Mouse (Mus musculus) spleen, adult 12 weeks (tissue): ENCODE measurements at regions not wholly inside any gene's neighbourhood (a gene's known extent, or its start where the extent isn't known, plus 50 kb on each side); places are given as distances from the start of the nearest gene placed in this dataset.

Experiments
- DNase-seq: peaks from one replicate; pipeline ENCODE4 v3.0.0; 2022; ENCODE audit warnings: low spot score

DNA sequence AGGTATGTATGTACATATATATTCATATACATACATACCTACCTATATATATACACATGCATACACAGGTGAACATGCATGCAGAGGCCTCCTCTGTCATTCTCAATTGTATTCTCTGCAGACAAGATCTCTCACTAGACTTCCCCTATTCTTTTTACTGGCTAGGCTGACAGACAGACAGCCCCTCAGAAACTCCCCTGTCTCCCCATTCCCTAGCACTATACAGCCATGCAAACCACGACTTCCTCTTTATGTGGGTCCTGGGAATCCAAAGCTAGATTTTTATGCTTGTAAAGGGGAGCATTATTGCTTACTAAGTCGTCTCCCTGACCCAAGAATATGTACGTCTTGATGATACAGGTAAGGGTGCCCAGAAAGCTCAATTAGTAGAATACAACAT is 86.9 kb downstream of the Fam124b start:
- DNase-seq: no peak

DNA sequence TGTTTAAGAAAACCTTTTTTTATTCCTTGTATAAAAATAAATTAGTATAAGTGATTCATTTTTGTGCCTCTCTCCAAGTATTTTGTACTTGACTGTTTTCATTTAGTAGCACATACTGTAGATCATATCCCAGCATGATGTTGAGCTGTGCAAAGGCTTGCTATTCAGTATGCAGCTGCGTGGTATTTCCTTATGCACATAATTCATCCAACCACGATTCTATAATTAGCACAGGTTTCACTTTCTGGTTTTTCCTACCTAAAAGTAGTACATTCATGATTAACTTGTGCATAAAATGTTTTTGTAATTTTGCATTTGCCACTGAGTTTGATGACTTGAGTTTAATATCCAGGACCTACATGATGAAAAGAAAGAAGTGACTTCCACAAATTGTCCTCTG is 94.3 kb downstream of the Fam124b start:
- DNase-seq: no peak

DNA sequence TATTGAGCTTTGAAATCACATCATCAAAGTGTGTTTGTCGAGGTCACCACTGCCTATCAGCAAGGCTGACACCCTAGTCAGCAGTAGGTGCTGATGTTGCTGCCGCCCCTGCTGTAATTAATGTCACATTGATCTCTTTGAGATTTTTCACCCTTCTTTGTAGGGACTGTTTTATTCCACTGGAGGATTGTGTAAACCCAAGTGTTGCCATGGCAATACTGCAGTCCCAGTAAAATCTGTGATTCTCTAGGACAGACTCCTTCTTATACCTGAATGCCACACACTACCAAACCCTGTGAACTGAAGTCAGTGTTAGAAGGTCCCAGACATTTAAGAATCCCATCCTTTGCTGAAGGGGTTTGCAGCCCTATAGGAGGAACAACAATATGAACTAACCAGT is 102.4 kb downstream of the Fam124b start:
- DNase-seq: no peak

DNA sequence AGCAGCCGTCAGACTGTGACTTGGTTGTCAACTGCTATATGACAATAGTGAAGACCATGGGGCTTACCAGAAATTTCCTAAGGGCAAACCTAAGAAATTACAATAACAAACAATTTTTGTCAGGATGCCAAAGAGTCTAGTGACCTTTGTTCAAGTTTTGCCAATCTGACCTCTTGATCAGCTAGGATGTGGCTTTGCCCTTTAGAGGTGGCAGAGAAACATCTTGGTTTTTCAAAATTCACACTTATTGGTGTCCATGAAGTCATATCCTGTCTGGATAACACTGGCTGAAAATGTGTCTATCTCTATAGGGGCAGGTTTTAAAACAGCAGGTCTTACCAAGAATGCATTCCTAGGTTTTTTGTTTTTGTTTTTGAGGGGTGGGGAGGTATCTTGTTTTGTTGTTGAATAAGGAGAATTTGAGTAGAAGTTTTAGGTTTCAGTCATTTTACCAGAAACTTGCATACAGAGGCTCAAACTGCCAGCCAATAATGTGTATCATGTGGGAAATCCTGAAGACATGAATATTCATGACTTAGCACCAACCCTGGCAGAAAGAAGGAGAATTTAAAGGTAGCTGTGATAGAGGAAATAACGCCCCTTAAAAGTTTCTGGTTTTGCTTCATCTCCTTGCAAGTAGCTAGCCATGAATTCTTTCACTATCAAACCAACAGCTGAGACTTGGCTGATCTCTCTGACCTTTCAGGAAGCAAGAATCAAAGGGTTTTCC is 110.4 kb downstream of the Fam124b start:
- no peak for DNase-seq

DNA sequence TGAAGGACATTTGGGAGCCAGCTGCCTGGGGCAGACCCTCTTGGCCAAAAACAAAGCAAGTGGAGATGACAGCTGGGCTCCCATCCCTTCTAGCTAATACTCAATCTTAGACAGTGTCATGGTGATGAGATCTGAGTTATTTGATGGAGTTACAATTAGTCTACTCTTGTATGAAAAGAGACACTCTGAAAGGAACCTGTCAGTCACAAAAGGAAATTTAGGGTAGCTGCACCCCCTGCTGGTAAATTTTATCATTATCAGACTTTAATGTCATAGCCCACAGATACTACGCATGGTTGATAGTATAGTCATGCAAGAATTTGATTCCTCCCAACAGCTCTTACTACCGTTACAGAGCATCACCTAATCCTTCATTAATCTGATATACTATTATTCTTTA is 112.0 kb downstream of the Fam124b start:
- DNase-seq: no peak

DNA sequence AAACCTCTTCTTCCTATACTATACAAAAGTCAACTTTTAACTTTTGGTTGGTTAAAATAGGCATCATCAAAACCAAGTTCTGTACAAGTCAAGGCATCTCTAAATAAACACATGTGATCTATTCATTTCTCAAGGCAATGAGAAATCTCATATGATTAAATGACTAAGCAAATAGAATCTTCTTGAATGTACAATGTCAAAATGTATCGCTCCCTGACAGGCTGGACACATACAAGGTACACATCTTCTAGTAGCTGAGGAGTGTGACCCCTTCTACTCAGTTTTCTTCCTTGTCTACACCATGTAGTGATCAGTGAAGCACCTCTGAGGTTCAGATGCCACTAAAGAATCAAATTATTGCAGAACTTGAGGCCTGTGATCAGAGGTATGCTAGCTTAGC is 120.0 kb downstream of the Fam124b start:
- no peak for DNase-seq

DNA sequence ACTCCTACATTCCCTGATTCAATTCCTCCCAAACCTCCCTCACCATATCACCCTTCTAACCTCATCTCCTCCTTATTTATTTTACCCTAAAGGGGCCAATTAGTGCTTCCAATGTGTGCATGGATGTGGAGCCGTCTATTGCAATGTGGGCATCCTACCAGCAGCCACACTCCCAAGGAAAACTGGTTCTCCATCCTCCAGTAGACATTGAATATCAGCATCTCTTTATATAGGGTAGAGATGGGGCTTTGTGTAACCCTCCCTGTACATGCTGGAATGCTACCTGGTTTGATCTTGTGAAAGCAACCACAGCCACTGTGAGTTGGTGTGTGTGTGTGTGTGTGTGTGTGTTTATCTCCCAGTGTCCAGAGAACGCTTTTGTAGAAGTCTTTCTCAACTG is 126.5 kb downstream of the Fam124b start:
- no peak for DNase-seq

DNA sequence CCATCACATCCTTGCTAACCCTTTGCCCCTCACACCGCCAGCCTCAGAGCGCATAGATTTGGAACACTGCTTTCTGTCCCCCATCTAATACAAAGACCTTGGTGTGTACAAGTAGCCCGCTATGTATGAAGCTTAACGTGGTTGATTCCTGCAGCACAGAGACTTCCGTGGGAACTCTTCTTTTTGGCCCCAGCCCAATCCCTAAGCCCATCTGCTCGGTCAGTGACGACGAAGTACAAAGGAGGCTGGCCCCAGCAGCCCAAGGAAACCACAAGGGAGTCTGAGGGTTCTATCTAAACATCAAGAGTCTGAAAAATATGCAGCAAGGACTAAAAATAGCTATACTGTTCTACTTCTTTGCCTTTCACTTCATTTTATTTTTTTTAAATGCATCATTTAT is 126.9 kb downstream of the Fam124b start:
- DNase-seq: no peak

DNA sequence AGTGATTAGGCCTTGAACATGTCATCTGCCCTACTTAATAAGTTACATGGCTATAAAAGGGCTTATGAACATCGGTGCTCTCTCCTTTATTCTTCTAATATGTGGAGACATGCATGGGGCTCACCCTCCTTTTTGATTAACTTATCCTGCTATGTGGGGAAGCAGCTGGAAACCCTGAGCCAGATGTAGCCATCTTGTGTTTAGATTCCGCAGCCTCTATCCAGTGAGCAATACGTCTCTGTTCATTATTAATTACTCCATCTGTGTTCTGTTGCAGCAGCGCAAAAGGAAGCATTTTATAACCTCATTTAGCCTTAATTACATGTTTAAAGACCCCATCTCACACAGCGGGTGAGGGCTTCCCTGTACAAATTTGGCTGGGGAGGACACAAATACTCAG is 129.6 kb downstream of the Fam124b start:
- DNase-seq: no peak

DNA sequence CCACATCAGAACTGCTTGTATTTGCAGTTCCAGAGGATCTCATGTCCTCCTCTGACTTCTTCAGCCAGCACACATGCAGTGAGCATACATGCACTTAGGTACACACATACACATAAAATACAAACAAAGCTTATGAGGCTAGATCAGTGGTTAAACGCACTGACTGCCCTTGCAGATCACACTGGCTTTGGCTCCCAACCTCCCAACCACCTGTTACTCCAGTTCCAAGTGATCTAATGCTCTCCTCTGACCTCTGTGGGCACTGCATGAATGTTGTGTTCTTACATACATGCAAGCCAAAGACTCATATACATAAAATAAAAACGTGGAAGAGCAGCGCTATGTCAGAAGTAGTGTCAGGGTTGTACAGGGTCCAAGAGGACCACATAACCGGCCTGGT is 141.9 kb downstream of the Fam124b start:
- DNase-seq: no peak

DNA sequence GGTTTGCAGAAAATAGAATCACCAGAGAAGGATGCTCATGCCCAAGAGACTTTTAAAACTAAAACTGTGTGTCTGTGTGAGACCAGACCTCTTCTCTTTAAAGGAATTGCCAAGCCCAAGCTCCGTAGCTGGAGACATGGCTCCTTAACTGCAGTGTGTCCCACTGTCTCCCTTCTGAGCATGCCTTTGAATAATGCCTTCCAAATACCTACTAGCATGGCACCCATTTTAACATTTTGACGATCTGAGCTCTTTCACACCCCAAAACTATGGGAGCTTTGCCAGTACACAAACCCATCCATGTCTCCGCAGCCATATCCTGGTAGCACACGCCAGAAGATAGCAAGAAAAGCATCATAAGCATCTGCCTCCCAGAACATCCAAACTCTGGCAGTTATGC is 143.9 kb downstream of the Fam124b start:
- DNase-seq: no peak

DNA sequence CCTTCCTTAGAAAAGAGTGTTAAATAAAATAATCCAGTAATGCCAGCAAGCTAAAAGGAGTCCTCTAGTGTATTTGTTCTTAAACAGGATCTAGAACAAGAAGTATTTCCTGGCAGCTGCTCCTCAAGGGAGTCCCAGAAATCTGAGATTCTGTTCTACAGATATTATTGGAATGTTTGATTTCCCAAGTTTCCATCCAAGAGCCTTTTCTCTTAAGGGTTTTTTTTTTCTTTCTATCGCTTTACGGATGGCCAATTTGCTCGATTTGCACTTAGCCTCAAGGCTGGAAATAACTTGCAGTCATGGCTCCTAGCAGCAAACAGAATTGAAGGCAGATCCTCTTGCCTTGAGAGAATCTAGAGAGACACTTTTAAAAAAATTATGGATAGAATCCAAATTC is 144.3 kb downstream of the Fam124b start:
- DNase-seq: no peak

DNA sequence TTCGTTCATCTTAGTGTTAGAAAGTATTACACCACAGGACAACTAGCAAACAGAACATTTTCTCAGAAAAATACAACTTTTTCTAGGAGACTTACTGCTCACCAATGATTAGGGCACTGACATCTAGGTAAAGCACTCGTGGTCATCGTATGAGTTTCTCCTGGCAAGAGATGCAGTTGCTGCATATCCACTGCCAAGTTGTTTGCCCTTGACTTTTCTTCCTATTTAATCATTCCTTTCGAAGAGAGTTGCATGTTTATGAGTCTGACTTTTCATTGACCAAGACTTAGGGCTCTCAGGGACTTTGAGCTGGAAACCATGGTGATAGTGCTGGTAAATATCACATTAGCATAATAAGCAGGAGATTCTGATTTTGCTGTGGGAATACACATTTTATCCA is 149.1 kb downstream of the Fam124b start:
- no peak for DNase-seq

DNA sequence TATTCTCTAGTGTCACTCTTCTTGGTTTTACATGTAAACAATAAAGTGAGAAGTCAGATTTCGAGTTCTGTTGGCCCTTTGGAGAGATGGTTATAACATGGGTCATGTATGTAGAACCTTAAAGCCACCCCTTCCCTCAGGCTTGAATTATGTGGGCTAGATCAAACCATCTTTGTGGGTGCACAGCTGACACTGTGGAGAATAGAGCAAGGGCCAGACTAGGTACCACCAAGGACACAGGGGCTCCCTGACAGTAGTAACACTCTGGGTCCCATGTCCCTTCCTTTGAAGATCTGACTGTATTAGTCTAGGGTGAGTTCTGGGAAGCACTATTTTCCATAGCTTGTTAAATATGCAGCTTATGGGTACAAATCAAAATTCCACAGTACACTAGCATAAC is 156.2 kb downstream of the Fam124b start:
- DNase-seq: no peak

DNA sequence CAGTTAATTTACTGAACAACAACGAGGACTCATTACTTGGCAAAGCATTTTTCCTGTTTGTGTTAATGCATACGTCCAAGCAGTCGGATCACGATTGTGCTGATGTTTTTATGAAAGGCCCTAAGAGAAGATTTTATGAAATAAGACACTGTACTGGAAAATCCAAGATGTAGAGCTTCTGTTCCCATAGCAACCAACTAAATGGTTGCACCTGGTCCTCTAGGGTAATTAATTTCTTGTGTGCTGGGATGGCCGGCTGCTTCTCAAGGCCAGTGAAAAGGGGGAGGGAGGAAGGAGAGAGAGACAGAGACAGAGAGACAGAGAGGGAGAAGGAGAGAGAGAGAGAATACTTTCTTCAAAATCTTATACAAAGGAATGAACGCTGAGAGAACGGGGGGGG is 156.6 kb downstream of the Fam124b start:
- DNase-seq: no peak

DNA sequence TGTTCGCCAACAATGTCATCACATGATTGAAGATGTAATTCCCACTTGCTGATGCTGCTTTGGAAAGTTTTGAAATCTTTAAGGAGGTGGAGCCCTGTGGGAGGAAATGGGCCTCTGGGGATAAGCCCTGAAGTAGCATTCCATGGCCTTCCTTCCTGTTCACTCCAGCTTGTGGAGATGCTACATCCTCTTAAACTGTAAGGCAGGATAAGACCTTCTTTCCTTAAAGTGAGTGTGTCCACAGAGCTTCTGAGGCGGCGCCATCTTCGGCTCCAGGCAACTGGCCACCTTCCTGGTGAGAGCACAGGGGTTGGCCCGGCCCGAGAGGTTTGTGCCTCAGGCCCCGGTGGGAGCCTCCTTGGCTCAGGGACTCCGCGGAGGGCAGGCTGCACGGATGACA is 173.1 kb downstream of the Fam124b start:
- no peak for DNase-seq

DNA sequence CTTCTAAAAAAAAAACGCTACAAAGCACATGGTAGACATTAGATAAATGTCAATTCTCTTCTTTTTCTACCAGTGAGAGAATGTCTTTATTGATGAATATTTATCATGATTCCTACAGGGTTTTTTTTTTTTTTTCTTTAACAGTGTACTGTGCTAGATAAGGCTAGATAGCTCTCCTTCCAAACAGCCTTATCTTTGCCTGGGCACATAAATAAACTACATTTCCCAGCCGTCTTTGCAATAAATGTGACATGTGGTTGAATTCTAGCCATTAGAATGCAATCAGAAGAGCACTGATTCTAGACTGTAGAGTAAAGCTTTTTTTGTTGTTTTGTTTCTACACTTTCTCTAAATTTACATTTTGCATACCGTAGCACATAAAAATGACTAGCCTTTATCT is 177.9 kb downstream of the Fam124b start:
- no peak for DNase-seq

DNA sequence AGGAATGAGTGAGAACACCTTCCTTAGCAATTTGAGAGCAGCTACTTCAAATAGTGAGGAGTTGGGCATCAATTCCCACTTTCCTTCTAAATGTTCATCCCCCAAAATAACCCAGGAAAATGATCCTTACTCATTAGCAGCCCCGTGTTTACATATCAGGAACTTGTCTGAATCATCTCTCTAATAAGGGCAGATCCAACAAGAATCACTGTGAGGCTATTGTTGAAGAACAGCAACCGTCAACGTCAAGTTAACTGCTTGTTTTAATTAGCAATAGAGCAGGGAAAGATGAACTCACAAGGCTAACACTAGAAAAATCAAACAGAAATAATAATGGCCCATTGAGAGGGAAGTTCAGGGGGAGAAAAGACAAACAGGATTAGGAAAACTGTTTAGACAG is 178.4 kb downstream of the Fam124b start:
- no peak for DNase-seq

DNA sequence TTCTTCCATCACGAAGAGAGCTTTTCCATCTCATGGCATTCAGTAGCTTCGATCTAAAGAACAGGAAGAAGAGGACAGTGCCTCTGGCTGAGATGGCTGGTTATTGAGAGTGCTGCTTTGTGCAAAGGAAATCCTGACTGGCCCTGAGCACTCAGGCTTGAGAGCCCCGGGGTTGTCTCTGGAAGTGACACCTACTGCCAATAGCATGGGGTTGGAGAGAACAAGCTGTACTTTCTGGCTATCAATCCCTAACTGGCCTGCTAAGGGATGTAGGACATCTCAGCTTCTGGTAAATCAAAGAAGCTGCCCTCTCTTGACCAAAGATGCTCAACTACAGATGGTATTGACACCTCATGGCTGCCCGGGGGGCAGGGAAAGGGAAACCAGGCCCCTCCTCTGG is 178.2 kb upstream of the Serpine2 start:
- DNase-seq: no peak

DNA sequence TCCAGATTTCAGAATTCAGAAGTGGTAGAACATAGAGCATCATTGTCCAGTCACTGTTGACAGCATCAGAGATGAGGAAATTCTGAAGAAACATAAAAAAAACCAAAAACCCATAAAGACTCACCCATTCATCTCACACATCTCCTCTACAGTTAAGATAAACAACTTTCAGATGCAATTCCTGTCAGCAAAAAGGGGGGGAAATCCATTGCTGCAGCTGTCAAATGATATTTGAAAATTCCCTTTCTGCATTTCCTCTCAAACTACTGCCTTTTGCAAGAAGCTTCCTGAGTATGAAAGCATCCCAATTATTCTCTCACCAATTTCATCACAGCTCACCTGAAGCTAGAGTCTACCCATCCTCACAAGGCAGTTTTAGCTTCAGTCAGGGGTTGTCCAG is 177.1 kb upstream of the Serpine2 start:
- DNase-seq: no peak

DNA sequence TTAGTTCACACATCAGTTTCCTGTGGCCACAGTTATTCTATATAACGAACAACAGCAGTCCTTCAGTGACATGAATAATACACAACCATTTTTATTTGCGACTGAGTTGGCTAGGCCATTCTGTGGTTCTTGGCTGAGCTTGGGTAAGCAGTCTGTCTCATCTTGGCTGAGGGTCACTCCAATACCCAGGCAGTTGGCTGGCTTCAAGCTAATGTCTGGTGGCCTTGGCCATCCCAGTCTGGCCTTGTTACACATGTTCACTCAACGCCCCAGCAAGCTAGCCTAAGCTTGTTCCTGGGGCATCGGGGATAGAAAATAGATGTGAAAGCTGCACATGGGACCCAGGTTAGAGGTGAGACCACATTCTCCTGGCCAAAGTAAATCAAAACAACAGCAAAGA is 175.5 kb upstream of the Serpine2 start:
- DNase-seq: no peak

DNA sequence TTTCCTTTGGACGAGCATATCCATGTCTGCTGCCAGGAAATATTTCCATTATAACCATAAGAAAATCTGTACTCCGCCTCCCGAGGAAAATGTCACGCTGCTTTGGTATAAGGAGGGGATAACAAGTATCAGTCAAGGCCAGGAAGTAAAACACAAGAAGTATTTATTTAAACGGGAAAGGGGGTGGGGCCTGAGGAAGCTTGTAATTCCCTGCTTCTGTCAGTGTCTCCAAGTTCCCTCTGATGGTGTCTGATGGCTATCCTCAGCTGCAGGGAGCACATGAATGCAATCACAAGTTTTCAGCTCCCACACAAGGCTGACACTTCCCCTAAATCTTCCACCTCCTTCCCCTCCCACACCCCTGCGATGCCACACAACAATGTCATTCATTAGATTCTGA is 172.5 kb upstream of the Serpine2 start:
- DNase-seq: no peak

DNA sequence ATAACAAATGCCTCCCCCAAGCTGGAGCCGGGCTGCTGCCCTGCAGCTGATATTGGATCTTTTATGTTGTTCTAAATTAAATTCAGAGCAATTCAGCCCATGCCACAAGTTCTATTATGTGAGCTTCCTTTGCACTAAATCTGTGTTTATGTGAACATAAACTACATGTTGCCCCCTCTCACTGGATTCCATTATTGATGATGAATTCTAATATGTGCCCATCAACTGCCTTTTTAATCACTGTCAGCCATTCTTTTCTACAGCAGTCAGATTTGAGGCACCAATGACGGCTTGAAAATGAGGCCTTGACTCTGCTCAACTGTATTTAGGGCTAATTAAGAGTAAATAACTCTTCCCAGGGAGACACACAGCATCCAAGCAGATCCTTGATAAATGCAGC is 172.1 kb upstream of the Serpine2 start:
- DNase-seq: no peak

DNA sequence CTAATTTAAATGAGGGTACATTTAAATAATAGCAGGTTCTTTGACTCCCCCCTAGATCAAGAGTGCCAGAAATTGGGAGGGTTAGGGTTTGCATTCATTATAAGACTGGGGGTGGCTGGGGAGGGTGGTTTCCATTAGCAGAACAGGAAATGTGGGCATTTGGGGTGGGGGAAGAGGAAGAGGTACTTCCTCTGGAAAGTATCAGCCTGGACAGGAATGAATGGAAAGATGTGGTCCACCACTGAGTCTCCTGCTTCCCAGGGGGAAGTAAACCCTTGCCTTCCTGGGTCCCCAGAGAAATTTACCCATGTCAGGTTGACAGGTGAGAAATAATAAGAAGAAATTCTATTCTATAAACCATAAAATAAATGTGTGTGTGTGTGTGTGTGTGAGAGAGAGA is 171.5 kb upstream of the Serpine2 start:
- DNase-seq: no peak

DNA sequence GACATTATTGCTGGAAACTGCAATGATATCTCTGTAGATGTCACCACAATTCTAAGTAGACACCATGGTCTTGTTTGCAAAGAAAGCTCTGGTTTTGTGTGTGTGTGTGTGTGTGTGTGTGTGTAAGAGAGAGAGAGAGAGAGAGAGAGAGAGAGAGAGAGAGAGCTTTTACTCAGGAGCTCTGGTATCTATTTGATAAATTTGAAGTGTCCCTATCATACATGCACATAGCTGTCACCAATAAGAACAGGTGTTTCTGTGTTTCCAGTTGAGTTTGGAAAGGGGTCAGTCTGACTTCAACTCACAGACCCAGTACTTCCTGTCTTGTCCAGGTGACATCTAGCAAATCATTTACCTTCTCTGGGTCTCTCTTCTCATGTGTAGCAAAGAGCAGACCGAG is 169.7 kb upstream of the Serpine2 start:
- no peak for DNase-seq
